Mouse (Mus musculus) thymus, adult 2 months (tissue): Measurements from ENCODE around the gene Endog.
"Not testable (repeated sequence)": the region's sequence is repeated elsewhere in the genome, so short reads cannot be mapped to it uniquely, and the experiment has no call there.

Experiments
- CTCF ChIP-seq: fragments of 200-500 bp; IDR thresholded peaks from 2 replicates; pipeline ENCODE4 v1.5.1; 2012; ENCODE audit warnings: mild to moderate bottlenecking, control low read depth, low read length, moderate library complexity, borderline replicate concordance; ENCODE audit not compliant: control insufficient read depth, poor library complexity, insufficient read depth; ENCODE audit errors: extremely low read depth
- POLR2A ChIP-seq: fragments of 200-500 bp; IDR thresholded peaks from 2 replicates; pipeline ENCODE4 v1.6.1; 2012; ENCODE audit warnings: mild to moderate bottlenecking, low read length, control low read depth, moderate library complexity; ENCODE audit not compliant: control insufficient read depth, poor library complexity, insufficient read depth; ENCODE audit errors: extremely low read depth

DNA sequence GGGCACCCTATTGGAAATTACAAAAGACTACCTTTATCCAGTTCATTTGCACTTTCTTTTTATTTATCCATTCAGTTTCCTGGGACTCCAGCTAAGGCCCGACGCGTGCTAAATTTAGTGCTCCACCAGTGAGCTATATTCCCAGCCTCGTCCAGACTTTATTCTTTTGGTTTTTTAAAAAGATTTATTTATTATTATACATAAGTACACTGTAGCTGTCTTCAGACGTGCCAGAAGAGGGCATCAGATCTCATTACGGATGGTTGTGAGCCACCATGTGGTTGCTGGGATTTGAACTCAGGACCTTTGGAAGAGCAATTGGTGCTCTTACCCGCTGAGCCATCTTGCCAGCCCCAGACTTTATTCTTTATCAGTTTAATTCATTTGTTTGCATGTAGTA lies 7.4 kb downstream of the Endog start:
- TF ChIP-seq CTCF, POLR2A: not testable (repeated sequence)
